Mouse (Mus musculus): ENCODE data around the gene Stx8.

DNA sequence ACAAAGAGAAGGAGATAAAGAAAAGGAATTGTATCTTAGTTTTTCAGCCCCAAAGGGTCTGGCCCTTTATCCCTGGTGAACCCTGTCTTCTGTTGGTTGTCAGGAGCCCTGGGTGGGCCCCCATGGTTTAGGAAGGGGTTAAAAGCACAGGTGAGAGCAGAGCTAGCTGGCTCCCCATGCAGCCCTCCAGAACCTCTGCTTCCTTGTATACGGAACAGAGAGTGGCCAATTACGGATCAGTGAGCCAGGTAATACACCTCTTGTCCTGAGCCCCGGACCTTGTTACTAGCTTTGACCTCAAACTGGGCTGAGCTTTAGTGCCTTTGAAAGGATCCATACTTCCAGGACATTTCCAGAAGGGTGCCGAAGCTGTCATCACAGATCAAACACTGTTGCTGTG, 234.5 kb downstream of the Stx8 start:
- TF ChIP-seq POLR2A (IDR thresholded peaks at IDR 0.05; ENCODE audit: borderline replicate concordance, control insufficient read depth, low read depth, low read length), result no peak
- no peak for TF ChIP-seq CTCF (IDR thresholded peaks at IDR 0.05; ENCODE audit: control insufficient read depth, insufficient read depth, low read length)

Data from bone marrow, adult 2 months (tissue).